Mouse (Mus musculus) Muller cell, postnatal 12 days (primary cell): ENCODE results near the gene Itga5.

Experiments used
- DNase-seq: peaks from one replicate; pipeline ENCODE4 v3.0.0-alpha.2; 2015; ENCODE audit errors: inconsistent ontology term

Itga5 gene

DNA sequence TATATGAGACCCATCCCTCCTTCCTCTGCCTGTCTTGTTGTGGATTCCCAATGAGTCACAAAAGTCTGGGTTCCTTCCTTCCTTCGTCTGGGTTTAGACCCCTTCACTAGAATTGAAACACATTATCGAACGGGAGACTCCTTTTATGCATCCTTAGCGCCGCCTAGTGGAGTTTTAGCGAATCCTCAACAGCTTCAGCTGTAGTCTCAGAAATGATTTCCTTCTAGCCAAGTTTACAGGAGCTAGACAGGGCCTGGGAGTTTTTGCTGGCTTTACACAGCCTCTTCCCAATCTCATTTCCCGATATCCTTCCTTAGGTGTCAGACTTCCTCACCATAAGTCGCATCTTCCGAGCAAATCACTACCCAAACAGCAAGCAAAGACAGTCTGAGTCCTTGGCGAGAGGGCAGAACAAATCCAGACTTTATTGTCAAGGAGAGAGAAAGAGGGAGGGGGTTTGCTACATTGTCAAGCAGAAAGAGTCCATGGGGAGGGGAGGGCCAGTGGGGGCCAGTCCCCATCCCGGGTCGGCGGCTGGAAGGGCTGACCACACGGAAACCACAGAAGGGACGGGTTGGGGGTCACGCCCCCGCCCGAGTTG lies 53.0 kb downstream of the Itga5 start:
- peak; percentile 47 for DNase-seq

DNA sequence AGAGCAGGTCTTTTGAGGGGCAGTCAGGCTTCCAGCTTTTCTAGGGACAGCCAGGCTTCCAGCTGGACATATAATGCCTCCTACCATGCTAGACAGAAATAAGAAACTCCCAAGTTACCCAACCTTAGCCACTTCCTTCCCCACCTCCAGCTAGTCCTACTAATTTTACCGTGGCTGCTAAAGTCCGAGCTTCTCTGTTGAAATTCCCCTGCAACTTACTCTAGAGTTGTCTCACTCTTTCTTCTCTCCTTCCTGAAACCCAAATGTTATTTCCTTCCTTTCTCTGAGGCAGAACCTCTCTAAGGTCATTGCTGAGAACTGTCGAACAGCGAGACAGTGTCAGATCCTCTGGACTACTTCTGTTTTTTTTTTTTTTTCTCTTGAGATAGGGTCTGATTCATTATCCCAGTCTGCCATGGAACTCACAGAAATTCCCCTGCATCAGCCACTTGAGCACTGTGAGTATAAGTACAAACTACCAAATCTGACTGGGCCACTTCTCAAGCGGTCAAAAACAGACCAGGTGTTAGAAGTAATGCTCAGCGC lies 56.1 kb downstream of the Itga5 start, which contains the start of gene Gpr84:
TSS of gene Gpr84 (minus strand) at position 248 of the 546 bp plus-strand sequence.
- no peak for DNase-seq

DNA sequence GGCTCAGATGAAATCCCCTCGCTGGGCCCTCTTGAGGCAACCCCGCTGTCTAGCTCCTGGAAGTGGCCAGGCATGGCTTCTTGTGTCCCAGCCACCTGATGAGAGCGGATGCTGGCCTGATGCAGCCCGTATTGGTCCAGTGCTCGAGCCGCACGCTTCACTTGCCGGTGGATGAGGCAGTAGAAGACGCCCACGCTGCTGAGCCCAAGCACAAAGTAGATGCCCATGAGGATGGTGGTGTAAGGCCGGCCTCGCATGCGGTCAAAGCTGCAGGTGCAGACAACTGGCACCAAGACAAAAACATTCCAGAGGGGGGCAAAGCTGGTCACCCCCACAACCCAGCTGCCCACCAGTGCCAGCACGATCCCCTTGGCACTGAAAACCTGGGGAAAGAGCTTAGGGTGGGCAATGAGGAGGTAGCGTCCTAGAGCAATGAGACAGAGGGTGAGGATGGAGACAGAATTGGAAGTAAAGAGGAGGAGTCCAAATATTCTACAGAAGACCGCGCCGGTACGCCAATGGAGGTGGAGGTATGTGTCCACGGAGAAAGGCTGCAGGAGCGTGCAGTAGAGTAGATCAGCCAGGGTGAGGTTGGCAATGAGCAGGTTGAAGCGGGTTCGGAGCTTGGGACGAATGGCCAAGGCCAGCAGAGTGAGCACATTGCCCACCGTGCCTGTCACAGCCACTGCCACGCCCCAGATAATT lies 57.5 kb downstream of the Itga5 start:
- no peak for DNase-seq

DNA sequence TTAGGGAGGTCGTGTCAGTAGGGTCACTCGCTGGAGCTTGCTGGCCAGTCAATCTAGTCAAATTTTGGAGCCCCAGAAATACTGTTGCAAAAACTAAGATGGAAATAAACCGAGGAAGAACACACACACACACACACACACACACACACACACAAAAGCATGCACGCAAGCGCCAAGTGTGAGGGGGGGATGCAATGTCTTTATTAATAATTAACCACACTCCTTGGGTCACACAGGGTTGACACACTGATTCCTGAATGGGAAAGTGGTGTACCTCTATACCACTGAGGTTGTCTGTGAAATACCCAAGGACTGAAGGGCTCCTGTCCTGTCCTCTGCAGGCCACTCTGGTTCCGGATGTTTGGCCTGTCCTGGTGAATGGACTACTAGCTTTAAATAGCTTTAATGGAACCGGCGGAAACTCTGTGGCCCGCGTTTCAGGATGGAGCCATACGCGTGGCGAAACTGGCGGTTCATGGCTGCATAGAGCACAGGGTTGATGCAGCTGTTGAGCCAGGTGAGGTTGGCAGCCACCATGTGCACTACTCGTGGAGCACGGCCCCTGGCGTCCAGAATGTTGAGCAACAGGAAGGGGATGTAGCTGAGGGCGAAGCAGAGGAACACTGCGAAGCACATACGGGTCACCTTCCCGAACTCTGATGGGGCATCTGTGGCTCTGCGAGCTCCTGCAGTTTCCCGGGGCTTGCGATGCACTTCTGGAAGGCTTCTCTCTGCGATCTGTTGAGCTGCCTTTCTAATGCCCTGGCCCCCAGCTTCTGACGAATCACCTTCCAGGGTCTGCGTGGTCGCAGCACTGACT lies 58.3 kb downstream of the Itga5 start:
- DNase-seq, result no peak

DNA sequence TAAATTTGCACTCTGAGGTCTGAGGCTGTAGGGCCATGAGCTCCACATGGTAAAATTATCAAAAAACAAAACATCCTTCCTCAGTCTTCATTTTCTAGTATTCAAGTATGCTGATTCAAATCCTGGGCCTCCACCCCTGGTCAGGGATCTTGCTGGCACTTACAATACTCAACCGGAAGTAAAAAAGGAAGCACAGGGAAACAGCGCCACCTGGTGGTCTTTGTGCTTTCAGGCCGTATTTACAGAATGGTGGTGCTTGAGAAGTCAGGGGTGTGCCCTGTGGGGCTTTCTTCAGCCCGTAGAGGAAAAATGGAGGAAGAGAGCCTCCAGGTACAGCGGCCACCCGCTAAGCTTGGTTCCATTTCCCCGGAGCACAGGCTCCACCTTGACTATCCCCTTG lies 59.4 kb downstream of the Itga5 start:
- peak; percentile 85 for DNase-seq

DNA sequence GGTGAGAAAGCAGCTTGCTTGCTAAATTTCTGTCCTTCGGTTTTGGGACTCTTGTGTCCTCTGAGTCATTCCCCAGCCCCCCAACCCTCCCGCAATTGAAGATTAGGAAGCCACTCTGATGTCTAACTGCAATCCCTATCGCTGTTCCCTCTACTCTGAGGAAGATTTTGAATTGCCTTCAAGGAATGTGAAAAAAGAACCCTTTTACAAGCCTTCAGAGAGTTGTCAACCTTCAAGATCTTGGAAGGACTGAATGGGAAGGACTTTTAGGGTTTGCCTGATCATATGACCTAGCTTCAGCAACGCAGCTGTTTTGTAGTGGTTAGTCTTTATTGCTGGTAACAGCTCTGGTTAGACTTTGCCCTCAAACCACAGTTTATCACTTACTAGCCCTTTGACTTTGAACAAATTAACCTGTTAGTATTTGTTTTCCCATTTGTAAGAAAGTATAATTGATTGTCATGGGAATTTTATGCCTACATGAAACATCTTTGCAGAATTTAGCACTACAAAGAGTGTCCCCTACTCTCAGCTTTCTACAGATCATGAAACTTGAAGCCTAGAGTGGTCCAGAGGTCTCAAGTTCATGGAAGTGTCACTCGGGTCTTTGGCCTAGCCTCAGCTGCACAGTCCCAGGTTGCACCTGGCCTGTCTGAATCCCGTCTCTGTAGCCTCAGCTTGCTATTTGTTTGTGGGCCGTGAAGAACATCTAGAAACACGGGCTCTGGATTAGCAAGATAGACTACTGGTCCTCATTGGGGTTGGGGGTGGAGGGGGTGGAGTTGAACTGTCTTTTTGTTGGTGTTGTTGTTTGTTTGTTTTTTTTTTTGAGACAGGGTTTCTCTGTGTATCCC lies 60.5 kb downstream of the Itga5 start:
- no peak for DNase-seq

DNA sequence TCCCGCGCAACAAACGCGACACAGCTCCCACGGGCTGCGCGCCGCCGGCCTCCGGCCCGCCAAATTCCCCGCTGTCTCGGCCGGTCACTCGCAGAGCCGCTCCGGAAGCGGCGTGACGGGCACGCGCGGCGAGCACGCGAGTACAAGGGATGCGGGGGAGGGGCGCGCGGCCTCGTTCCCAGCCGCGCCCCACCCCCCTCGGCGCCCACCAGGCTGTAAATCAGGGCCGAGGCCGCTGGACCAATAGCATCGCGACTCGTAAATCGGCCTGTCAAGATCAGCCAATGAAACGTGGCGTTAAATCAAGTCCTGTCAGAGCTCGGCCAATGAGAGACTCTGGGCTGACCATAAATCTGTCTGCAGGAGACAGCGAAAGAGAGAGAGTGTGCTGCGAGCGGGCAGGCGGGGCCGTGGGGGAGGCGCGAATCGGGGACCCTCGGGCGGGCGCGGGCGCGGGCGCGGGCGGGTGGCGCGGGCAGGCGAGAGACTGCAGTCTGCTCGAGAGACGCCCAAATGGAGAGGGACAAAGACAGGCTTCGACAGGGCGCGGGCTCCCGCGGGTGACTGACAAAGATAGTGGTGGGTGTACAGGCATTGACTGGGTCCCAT lies 61.4 kb downstream of the Itga5 start:
- DNase-seq, result peak; percentile 96

DNA sequence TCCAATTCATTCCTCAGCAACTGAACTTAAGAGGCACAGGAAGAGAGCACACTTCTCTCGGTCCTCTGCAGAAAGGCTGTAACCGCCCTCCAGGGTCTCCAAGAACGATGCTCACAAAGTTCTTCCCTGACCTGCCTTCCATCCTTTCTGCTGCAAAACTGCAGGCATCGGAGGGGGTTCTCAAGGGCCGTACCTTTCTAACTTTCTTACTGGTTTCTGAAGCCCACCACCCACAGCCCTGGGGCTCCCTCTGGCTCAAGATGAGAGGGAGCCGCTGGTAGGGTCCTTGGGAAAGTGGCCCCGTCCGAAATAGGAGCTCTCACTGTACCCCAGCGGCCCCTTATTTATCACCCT lies 62.0 kb downstream of the Itga5 start:
- DNase-seq, result no peak

DNA sequence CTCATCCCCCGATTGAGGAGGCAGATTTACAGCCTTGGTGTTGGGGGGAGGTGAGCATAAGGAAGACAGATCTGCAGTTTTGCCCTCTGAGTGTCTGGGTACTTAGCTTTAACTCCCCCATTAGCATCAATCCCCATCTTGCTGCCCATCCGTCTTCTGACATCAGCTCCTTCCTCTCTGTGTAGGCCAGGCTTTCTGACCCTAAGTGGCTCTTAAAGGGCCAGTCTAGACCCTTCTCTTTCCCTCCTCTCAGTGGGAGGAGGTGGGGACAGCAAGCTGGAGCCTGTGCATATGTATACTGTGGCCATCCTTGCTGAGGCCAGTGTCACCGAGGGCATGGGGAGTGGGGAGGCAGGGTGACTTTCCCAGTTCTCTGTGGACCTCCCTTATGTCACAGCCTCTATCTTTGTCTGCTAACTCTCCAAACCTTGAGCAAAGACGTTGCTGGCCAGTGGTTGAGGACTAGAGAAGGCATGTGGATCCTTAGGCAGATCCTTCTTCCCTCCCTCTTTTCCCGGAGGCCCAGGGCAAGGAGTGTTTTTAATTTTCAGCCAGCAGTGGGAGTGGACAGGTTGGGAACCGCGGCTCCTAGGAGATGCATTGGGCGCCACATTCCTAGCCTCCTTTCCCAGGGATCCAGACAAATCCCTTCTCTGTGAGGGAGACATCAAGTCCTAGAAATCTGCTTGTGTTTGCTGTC lies 62.5 kb downstream of the Itga5 start:
- no peak for DNase-seq

DNA sequence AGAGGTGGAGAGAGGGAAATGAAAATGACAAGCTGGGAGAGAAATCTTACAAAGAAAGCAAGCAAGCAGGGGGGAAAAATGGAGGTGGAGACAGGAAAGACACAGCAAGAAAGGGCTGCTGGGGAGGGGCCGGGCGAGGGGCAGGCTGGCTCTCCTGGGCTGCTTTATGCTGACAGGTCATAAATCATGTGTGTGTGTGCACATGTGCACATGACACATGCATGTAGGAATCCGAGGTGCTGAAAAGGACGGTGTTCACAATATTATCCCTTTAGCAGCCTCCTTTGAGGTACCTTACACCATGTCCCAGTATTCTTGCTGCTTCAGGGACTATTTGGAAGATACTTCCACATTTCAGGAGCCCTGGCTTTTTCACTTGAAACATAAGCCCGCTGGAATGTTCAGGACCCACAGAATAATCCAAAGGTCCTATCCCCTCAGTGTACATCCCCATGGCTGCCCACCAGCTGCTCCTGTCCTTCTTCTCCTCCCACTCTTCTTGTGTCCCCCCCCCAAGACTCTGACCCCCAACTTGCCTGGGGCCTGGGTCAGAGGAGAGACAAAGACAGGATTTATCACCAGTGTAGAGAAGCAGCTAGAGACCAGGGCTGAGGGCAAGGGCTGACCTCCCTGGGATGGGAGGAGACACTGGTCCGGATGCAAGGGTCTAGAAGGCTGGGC lies 64.1 kb downstream of the Itga5 start:
- DNase-seq, result no peak

DNA sequence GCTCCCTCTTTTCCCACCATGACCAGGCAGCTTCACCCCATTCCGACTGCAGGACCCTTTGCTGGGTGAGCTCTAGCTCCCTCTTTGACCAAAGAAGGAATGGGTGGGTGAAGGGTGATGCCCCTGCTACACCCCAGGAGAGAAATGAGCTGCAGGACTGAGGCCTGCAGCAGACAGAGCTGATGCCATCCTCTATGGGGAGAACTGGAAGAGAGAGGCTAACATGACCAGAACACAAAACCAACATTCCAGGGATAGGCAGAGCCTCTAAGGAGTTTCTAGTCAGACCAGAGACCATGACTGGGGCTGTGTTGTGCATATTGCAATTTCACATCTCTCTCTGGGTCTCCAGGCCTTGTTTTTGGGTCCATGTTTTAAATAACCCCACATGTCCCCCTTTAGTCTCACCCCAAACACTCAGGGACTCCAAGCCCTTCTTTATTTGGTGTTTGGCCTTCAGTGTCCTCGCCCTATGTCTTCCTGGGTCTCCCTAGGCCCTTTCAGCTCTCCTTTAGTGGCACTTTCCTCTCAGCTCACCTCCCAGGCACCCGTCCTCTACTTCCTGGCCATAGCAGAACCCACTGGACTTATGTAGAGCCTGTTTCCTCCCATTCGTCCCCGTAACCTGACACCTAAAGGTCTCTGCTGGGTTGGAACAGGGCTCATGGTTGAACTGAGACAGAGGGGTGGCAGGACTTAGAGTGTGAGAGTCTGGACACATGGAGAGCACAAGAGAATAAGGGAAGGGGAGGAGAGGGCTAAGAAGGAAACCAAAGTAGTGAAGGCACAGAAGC lies 64.8 kb downstream of the Itga5 start:
- DNase-seq, result no peak

DNA sequence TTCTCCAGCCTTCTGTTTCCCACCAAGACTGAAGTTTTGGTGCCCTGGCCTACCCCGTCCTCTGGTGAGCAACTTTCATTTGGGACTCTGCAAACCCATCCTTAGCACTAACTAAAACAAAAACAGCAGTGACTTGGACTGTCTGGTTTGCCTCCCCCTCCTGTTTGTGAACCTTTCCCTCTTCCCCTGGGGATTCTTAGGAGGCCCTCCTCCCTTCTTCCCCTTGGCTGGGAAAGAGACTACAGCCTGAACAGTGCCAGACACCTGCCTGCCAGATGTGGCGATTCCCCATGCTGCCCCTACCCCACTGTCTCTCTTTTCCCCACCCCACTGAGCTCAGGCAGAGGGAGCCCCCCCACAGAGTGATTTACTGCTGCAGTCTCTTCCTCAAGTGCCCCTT lies 65.5 kb downstream of the Itga5 start:
- DNase-seq, result no peak

DNA sequence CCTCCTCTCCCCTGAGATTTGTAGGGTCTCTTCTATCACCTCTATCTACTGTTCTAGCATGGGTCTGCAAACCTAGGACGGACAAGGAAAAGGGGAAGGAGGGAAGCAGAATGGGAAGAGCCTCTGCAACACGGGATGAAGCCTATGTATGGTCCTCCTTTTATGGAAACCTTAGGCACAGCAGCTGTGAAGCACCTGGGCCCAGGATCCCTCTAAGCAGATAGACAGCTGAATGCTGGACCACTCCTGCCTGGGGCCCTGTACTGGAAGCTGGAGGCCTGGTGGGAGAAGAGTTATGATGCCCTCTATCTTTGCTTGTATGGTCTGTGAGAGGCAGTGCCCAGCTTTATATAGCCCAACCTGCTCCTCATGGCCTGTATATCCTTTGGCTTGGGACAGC lies 66.0 kb downstream of the Itga5 start:
- DNase-seq, result no peak

DNA sequence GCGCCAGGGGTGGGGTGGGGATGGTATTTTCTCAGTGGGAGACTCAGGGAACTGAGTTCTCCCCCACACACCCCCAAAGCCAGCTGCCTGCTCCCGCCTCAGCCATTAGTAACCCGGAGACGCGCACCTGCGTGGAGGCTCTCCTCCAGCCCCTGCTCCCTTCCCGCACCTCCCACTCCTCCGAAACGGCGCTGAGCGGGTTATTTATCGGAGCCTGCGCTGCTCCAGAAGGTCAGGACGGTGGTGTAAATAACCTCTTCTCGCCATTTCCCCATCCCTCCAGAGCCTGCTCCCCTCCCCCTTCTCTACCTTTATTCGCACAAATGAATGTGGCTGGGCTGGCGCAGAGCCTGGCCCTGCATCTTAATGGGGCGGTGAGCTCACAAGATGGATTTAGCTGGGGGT lies 66.5 kb downstream of the Itga5 start:
- DNase-seq, result no peak

DNA sequence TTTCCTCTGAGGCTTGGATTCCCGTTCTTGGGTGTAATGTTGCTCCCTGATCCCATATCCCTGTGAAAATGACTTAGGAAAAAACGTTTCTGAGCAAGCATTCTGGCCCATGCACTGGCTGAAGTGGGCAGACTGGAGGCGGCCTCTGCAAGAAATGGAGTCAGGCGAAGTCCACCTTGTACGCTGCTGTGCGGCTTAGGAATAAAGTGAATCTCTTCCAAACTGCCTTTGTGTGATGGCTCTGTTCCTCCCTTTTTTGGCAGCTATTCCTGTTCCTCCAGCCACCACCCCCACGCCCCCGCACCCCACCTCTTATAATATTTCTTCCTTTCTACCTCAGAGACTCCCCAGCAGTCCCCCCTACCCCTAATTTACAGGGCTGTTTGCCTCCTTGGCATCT lies 66.9 kb downstream of the Itga5 start:
- DNase-seq, result no peak

DNA sequence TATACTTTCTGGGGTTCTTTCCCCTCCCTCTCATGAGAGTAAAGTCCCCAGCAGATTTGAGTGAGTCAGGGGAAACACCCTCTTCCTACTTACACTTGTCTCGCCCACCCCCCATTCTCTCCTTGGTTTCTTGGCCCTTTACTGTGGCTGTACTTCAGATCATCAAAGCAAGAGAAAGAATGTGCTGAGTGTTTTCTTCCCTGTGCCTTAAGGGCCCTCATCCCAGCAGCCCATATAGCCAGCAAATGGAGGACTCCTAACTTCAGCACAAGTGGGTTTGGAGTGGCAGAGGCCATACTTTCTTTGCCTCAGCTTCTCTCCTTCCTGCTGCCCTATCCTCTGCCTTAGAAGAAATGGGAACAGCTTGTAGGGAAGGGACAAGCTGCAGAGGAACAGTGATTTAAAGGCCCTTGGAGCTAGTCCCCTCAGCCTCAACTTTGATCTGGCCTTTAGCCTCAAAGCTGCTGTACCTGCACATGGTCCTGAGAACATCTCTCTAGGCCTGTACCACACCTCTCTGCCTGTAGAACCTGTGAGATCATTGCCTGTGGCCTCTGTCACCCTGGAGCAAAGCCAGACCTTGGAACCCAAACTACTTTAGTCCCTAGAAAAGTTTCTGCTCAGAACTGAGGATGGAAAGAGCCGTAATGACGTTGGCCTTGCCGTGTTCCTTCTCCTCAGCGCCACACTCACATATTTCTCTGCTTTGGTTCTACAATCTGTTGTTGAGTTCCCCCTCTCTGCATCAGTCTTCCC lies 67.5 kb downstream of the Itga5 start:
- no peak for DNase-seq

DNA sequence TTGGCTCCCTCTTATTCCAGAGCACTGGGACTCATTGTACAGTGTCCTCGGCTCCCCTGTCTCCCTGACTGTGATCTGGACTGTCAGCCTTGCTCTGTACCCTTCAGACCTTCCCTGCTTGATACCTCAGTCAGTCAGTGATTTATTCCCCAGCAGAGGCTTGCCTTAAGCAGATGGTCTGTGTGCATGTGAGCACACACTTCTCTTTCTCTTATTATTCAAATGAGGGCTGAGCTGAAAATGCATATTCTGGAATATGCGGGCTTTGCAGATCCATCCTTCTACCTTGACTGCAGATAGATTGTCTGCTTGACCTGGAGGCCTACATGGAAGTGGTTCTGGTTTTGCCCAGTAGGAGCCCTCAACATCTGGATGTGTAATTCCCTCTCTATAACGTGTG lies 68.5 kb downstream of the Itga5 start:
- no peak for DNase-seq

DNA sequence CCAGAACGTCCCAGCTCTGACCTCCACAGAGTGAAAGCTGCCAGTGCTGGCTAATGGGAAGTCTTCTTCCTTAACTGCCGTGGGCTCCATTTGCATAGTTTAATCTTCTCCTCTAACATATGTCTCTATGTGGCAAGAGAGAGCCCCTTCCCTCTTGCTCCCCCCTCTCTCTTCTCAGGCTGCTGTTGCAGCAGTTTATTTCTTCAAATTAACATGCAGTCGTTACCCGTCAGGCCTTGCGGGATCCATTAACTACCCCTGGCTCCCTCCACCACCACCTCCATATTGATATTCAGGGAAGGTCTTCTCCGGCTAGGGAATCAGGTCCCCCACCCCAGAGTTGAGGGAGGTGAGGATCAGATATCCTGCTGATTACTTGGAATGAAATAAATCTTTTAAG lies 69.2 kb downstream of the Itga5 start:
- no peak for DNase-seq

DNA sequence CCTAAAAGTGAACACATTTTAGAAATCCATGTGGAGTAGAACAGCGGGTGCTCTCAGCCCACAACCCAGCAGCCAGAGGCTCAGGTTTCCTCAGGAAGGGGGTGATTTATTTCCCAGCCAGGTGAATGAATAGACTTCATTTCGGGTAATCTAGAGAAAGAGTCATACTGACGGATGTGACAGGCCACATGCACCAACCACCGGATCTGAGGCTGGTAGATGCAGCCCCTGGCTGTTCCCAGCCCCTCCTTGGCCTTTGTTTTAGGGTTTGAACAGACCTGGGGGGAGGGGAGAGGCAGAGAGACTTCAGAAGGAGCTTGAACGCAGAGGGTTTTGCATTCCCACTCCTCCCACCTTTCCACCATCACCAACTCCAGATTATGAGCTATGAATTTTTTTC lies 70.7 kb downstream of the Itga5 start:
- no peak for DNase-seq
